Mouse (Mus musculus) cerebellum, postnatal 14 days (tissue): Measurements from ENCODE around the gene Eif4b.
"Not testable (repeated sequence)": the region's sequence is repeated elsewhere in the genome, so short reads cannot be mapped to it uniquely, and the experiment has no call there.

Source experiments
- DNase-seq, 2 experiments: peaks; one replicate each; pipeline ENCODE4 v3.0.0; 2021; ENCODE audit warnings: mixed read lengths in 2 of 2

Gene Eif4b

GRCm38 (mm10) chr15:102074876-102075585 is 1.5 kb downstream of the Eif4b start:
- no peak for DNase-seq

GRCm38 (mm10) chr15:102077111-102077677 is 3.6 kb downstream of the Eif4b start:
- DNase-seq, result no peak

GRCm38 (mm10) chr15:102079221-102079620 is 5.6 kb downstream of the Eif4b start:
- no peak for DNase-seq

GRCm38 (mm10) chr15:102079924-102080323 is 6.4 kb downstream of the Eif4b start:
- not testable (repeated sequence) for DNase-seq

- no peak for DNase-seq
These were observed 6.9 kb downstream of the Eif4b start for GRCm38 (mm10) chr15:102080429-102080828.

- DNase-seq, result no peak
These were observed 8.6 kb downstream of the Eif4b start for GRCm38 (mm10) chr15:102082148-102082547.

- no peak for DNase-seq
These were observed 9.5 kb downstream of the Eif4b start for GRCm38 (mm10) chr15:102083028-102083427.

- no peak for DNase-seq
These were observed 16.5 kb downstream of the Eif4b start for GRCm38 (mm10) chr15:102089914-102090585.

GRCm38 (mm10) chr15:102091063-102091679 is 17.6 kb downstream of the Eif4b start:
- no peak for DNase-seq

GRCm38 (mm10) chr15:102091688-102092087 is 18.1 kb downstream of the Eif4b start:
- DNase-seq, result no peak

GRCm38 (mm10) chr15:102092222-102092621 is 18.6 kb downstream of the Eif4b start:
- DNase-seq, result no peak

- no peak for DNase-seq
These were observed 20.6 kb downstream of the Eif4b start for GRCm38 (mm10) chr15:102094157-102094556.

- DNase-seq, result no peak
These were observed 21.4 kb downstream of the Eif4b start for GRCm38 (mm10) chr15:102094988-102095387.

GRCm38 (mm10) chr15:102097147-102097915 is 23.8 kb downstream of the Eif4b start:
- DNase-seq, result no peak

GRCm38 (mm10) chr15:102097991-102098555 is 24.5 kb downstream of the Eif4b start:
- DNase-seq, result no peak

- no peak for DNase-seq
These were observed 25.7 kb downstream of the Eif4b start for GRCm38 (mm10) chr15:102099260-102099659.

- DNase-seq, result no peak
These were observed 26.2 kb downstream of the Eif4b start for GRCm38 (mm10) chr15:102099771-102100160.

- DNase-seq, result peak; percentile 71 to 76
These were observed 26.8 kb downstream of the Eif4b start, which contains the start of gene Tns2 for GRCm38 (mm10) chr15:102100161-102100981. TSS of gene Tns2 (plus strand) at chr15:102100413.

- peak; percentile 35 to 51 for DNase-seq
These were observed 27.6 kb downstream of the Eif4b start for GRCm38 (mm10) chr15:102100996-102101671.

- DNase-seq, result peak; percentile 18 to 33
These were observed 28.3 kb downstream of the Eif4b start for GRCm38 (mm10) chr15:102101672-102102541.
